Mouse (Mus musculus): Measurements from ENCODE around the gene Cela3b. TPM values are rescaled to one million over a fixed set of nuclear protein-coding genes. Genes with fewer than 3 reads are reported as not detected.
"Not testable (repeated sequence)": the region's sequence is repeated elsewhere in the genome, so short reads cannot be mapped to it uniquely, and the experiment has no call there.

Cela3b gene
- total RNA-seq, 4 experiments from 2014 or later: not detected

GRCm38 (mm10) chr4:137417712-137418564 lies 12.4 kb downstream of the Cela3b start:
- no peak for DNase-seq (ENCODE audit: low spot score)

GRCm38 (mm10) chr4:137414936-137415335 lies 15.4 kb downstream of the Cela3b start:
- DNase-seq (ENCODE audit: low spot score): no peak

- DNase-seq (ENCODE audit: low spot score): not testable (repeated sequence)
These were observed 18.1 kb downstream of the Cela3b start for GRCm38 (mm10) chr4:137412185-137412709.

- no peak for DNase-seq (ENCODE audit: low spot score)
These were observed 20.6 kb downstream of the Cela3b start, which contains the start of gene Cela3a for GRCm38 (mm10) chr4:137409691-137410090. TSS of gene Cela3a (minus strand) at chr4:137409791.

- DNase-seq (ENCODE audit: low spot score): no peak
These were observed 24.8 kb downstream of the Cela3b start for GRCm38 (mm10) chr4:137405571-137405970.

- peak; percentile 76 for DNase-seq (ENCODE audit: low spot score)
These were observed 33.5 kb downstream of the Cela3b start for GRCm38 (mm10) chr4:137396641-137397525.

- DNase-seq (ENCODE audit: low spot score): peak; percentile 58
These were observed 36.8 kb downstream of the Cela3b start for GRCm38 (mm10) chr4:137393378-137394135.

GRCm38 (mm10) chr4:137392874-137393273 lies 37.5 kb downstream of the Cela3b start:
- DNase-seq (ENCODE audit: low spot score): no peak

- no peak for DNase-seq (ENCODE audit: low spot score)
These were observed 39.1 kb downstream of the Cela3b start for GRCm38 (mm10) chr4:137391287-137391686.

- no peak for DNase-seq (ENCODE audit: low spot score)
These were observed 40.1 kb downstream of the Cela3b start for GRCm38 (mm10) chr4:137390196-137390595.

- no peak for DNase-seq (ENCODE audit: low spot score)
These were observed 41.4 kb downstream of the Cela3b start for GRCm38 (mm10) chr4:137388983-137389382.

GRCm38 (mm10) chr4:137388059-137388794 lies 42.1 kb downstream of the Cela3b start:
- DNase-seq (ENCODE audit: low spot score): peak; percentile 91

- DNase-seq (ENCODE audit: low spot score): no peak
These were observed 42.8 kb downstream of the Cela3b start for GRCm38 (mm10) chr4:137387482-137388058.

- no peak for DNase-seq (ENCODE audit: low spot score)
These were observed 49.4 kb downstream of the Cela3b start for GRCm38 (mm10) chr4:137380702-137381605.

GRCm38 (mm10) chr4:137379713-137380255 lies 50.6 kb downstream of the Cela3b start:
- DNase-seq (ENCODE audit: low spot score): no peak

- DNase-seq (ENCODE audit: low spot score): no peak
These were observed 51.3 kb downstream of the Cela3b start for GRCm38 (mm10) chr4:137379085-137379484.

- no peak for DNase-seq (ENCODE audit: low spot score)
These were observed 52.6 kb downstream of the Cela3b start for GRCm38 (mm10) chr4:137377526-137378304.

GRCm38 (mm10) chr4:137376778-137377177 lies 53.6 kb downstream of the Cela3b start:
- DNase-seq (ENCODE audit: low spot score): no peak
